Mouse (Mus musculus): Measurements from ENCODE around the gene Mindy4. TPM values are rescaled to one million over a fixed set of nuclear protein-coding genes. Genes with fewer than 3 reads are reported as not detected.

Mindy4 gene
- polyA plus RNA-seq, 1 experiment from 2014 or later, result 2.9 TPM

DNA sequence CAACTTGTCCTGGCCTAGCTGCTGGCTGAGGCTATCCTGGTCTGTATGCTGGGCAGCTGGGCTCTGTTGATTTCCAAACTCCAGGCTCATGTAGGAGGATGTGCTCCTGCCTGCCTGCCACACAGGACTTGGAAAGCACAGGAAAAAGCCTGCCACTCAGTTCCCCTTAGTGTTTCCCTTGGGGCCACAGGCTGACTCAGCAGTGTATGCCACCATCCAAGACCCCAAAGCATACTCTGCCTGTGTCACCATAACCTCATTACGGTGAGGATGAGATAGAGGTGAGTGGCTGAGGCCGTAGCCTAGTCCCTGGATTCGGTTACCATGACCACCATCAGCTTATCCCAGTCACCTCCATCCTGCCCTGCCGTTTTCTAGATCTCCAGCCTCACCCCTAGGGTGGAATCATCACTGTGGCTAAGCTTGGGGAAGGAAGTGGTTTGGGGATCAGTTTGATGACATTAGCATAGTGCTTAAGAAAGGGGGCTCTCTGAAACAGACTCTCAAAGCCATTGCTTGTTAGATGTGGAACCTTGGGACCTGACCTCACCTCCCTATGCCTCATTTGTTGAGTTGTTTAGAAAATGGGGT, 73.6 kb downstream of the Mindy4 start:
- no peaks in the 10 kb centered on the region for H3K9me3 ChIP-seq (ENCODE audit: control insufficient read depth, low read length)
- H3K36me3 ChIP-seq (ENCODE audit: control insufficient read depth, insufficient read depth, low read length), result no peaks in the 10 kb centered on the region
- H3K27ac ChIP-seq (replicated peaks), result no peak overlapping the region
- 93% methylated on average over 4 of the region's 4 CpGs for WGBS
- DNase-seq (ENCODE audit: low spot score) (no peak), ATAC-seq (ENCODE audit: low FRiP score, low TSS enrichment) (no peak)
- H3K4me2 ChIP-seq (replicated peaks; ENCODE audit: low read depth), result no peak overlapping the region
- H3K4me3 ChIP-seq (ENCODE audit: low read depth, low read length), result no peak overlapping the region
- no peak overlapping the region for H3K9ac ChIP-seq (ENCODE audit: low read length)
- TF ChIP-seq CTCF (IDR thresholded peaks at IDR 0.05; ENCODE audit: low read depth) (no peak), EP300 (optimal IDR thresholded peaks at IDR 0.05) (no peak)
- H3K27me3 ChIP-seq (ENCODE audit: control insufficient read depth, insufficient read depth, low read length), result no peaks in the 10 kb centered on the region
- no peaks in the 10 kb centered on the region for H3K4me1 ChIP-seq (replicated peaks; ENCODE audit: control insufficient read depth, insufficient read depth)

DNA sequence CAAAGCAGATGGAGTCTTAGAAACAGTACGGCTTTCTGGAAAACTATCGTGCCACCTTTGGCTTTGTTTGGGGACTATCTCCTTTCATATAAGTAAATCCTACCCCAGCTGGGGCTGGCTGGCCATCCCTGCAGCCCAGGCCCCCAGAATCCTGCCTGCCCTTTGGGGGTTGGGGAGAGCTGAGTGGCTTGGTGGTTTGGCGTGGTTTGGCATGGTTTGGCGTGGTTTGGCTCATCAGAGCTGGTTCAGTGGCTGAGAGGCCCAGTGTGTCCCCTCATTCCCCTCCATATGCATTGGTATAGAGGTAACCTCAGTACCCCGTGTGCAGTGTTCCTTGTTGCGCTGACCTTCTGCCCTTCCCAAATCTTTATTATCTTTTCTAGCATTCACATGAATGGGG, 74.9 kb downstream of the Mindy4 start:
- Histone ChIP-seq H3K4me1 (replicated peaks; ENCODE audit: control insufficient read depth, insufficient read depth) (no peaks in the 10 kb centered on the region), H3K36me3 (ENCODE audit: control insufficient read depth, insufficient read depth, low read length) (no peaks in the 10 kb centered on the region), H3K9me3 (ENCODE audit: control insufficient read depth, low read length) (no peaks in the 10 kb centered on the region), H3K9ac (ENCODE audit: low read length) (no peak overlapping the region), H3K27me3 (ENCODE audit: control insufficient read depth, insufficient read depth, low read length) (no peaks in the 10 kb centered on the region), H3K4me3 (ENCODE audit: low read depth, low read length) (no peak overlapping the region), H3K27ac (replicated peaks) (no peak overlapping the region), H3K4me2 (replicated peaks; ENCODE audit: low read depth) (no peak overlapping the region)
- no peak for TF ChIP-seq CTCF (IDR thresholded peaks at IDR 0.05; ENCODE audit: low read depth)
- no peak for TF ChIP-seq EP300 (optimal IDR thresholded peaks at IDR 0.05)
- ATAC-seq (ENCODE audit: low FRiP score, low TSS enrichment) (no peak), DNase-seq (ENCODE audit: low spot score) (no peak)
- WGBS, result 69% methylated on average over 6 of the region's 6 CpGs

DNA sequence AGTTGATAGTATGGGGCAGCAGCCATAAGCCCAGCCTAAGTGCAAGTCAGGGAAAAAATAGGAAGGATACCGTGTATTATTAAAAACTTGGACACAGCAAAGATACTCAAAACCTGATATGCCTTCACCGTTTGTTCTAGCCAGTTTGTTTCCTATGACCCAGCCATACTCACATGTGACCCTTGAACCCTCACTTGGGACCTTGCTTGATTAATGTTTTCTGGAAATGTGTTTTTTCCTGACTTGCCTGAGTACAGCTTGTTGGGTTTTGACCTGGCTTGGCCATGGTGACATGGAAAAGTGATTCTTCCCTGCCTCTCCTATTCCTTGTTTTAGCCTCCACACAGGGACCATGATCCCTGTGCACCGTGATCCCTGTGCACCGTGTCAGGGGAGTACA, 75.3 kb downstream of the Mindy4 start:
- Histone ChIP-seq H3K27ac (replicated peaks) (no peak overlapping the region), H3K4me1 (replicated peaks; ENCODE audit: control insufficient read depth, insufficient read depth) (no peaks in the 10 kb centered on the region), H3K9ac (ENCODE audit: low read length) (no peak overlapping the region), H3K4me3 (ENCODE audit: low read depth, low read length) (no peak overlapping the region), H3K36me3 (ENCODE audit: control insufficient read depth, insufficient read depth, low read length) (no peaks in the 10 kb centered on the region), H3K4me2 (replicated peaks; ENCODE audit: low read depth) (no peak overlapping the region), H3K27me3 (ENCODE audit: control insufficient read depth, insufficient read depth, low read length) (no peaks in the 10 kb centered on the region), H3K9me3 (ENCODE audit: control insufficient read depth, low read length) (no peaks in the 10 kb centered on the region)
- no peak for ATAC-seq (ENCODE audit: low FRiP score, low TSS enrichment)
- DNase-seq (ENCODE audit: low spot score), result no peak
- no peak for TF ChIP-seq EP300 (optimal IDR thresholded peaks at IDR 0.05)
- no peak for TF ChIP-seq CTCF (IDR thresholded peaks at IDR 0.05; ENCODE audit: low read depth)
- WGBS, result 72% methylated on average over 4 of the region's 4 CpGs

DNA sequence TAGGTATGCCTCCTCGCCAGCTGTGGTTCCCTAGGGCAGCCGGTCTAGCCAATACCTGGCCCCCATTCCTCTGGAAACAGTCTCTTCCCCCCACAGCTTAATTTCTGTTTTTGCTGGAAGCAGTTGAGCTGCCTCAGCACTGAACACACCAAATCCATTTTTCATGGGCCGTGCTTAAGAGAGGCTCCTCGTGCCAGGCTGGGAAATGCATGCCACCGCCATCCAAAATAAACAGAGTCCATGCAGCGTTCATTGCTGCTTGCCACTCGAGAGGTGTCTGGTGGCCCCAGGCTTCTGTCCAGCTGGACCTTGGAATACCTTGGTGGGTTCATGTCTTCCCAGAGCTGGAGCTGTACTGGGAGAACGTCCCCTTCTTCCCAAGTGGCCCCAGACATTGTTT, 77.8 kb downstream of the Mindy4 start:
- ATAC-seq (ENCODE audit: low FRiP score, low TSS enrichment) (no peak), DNase-seq (ENCODE audit: low spot score) (no peak)
- Histone ChIP-seq H3K36me3 (ENCODE audit: control insufficient read depth, insufficient read depth, low read length) (no peaks in the 10 kb centered on the region), H3K27ac (replicated peaks) (no peak overlapping the region), H3K4me1 (replicated peaks; ENCODE audit: control insufficient read depth, insufficient read depth) (no peaks in the 10 kb centered on the region), H3K27me3 (ENCODE audit: control insufficient read depth, insufficient read depth, low read length) (no peaks in the 10 kb centered on the region), H3K4me3 (ENCODE audit: low read depth, low read length) (no peak overlapping the region), H3K9ac (ENCODE audit: low read length) (no peak overlapping the region), H3K4me2 (replicated peaks; ENCODE audit: low read depth) (no peak overlapping the region), H3K9me3 (ENCODE audit: control insufficient read depth, low read length) (no peaks in the 10 kb centered on the region)
- WGBS, result 83% methylated on average over 8 of the region's 8 CpGs
- TF ChIP-seq CTCF (IDR thresholded peaks at IDR 0.05; ENCODE audit: low read depth) (no peak), EP300 (optimal IDR thresholded peaks at IDR 0.05) (no peak)

DNA sequence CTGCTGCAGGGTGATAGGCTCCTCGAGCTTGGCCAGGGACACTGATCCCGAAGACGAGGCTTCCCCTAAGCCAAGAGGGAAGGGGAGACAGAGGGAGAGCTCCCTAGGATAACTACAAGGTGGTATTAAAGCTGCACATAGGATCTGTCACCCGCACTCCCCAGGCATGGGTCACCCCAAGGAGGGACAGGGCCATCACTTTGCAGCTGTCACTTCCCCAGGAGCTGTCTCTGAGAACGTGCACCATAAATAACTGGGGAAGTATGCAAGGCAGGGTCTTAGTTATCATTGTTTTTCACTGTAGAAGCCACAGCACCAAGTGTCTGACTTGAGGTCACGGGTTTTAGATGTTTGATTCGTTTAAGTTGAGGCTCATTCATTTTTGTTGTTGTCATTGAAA, 78.5 kb downstream of the Mindy4 start:
- no peaks in the 10 kb centered on the region for H3K27me3 ChIP-seq (ENCODE audit: control insufficient read depth, insufficient read depth, low read length)
- ATAC-seq (ENCODE audit: low FRiP score, low TSS enrichment) (no peak), DNase-seq (ENCODE audit: low spot score) (no peak)
- no peaks in the 10 kb centered on the region for H3K36me3 ChIP-seq (ENCODE audit: control insufficient read depth, insufficient read depth, low read length)
- no peak overlapping the region for H3K4me3 ChIP-seq (ENCODE audit: low read depth, low read length)
- TF ChIP-seq EP300 (optimal IDR thresholded peaks at IDR 0.05) (no peak), CTCF (IDR thresholded peaks at IDR 0.05; ENCODE audit: low read depth) (no peak)
- no peaks in the 10 kb centered on the region for H3K9me3 ChIP-seq (ENCODE audit: control insufficient read depth, low read length)
- no peak overlapping the region for H3K4me2 ChIP-seq (replicated peaks; ENCODE audit: low read depth)
- WGBS, result 78% methylated on average over 7 of the region's 7 CpGs
- no peaks in the 10 kb centered on the region for H3K4me1 ChIP-seq (replicated peaks; ENCODE audit: control insufficient read depth, insufficient read depth)
- H3K27ac ChIP-seq (replicated peaks), result no peak overlapping the region
- H3K9ac ChIP-seq (ENCODE audit: low read length), result no peak overlapping the region

DNA sequence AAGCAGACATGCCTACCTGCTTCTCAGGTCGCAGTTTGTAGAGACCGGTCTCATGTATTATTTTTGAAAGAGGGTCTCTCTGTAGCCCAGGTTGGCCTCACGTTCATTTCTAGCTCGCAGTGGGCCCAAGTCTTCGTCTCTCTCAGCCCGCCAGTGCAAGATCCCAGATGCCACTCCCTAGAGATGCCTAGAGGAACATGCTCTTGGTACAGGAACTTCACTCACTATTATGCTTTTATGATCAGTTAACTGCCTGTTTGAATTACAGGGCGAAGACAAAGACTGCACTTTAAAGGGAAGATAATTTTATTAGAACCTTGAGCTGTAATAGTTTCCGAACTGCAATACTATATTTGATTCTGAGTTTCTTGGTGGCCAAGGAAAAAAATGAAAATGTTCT, 79.2 kb downstream of the Mindy4 start:
- Histone ChIP-seq H3K9ac (ENCODE audit: low read length) (no peak overlapping the region), H3K4me2 (replicated peaks; ENCODE audit: low read depth) (no peak overlapping the region), H3K9me3 (ENCODE audit: control insufficient read depth, low read length) (no peaks in the 10 kb centered on the region), H3K4me3 (ENCODE audit: low read depth, low read length) (no peak overlapping the region), H3K4me1 (replicated peaks; ENCODE audit: control insufficient read depth, insufficient read depth) (no peaks in the 10 kb centered on the region), H3K27ac (replicated peaks) (no peak overlapping the region), H3K36me3 (ENCODE audit: control insufficient read depth, insufficient read depth, low read length) (no peaks in the 10 kb centered on the region), H3K27me3 (ENCODE audit: control insufficient read depth, insufficient read depth, low read length) (no peaks in the 10 kb centered on the region)
- TF ChIP-seq EP300 (optimal IDR thresholded peaks at IDR 0.05) (no peak), CTCF (IDR thresholded peaks at IDR 0.05; ENCODE audit: low read depth) (no peak)
- DNase-seq (ENCODE audit: low spot score), result no peak
- WGBS, result 93% methylated on average over 8 of the region's 8 CpGs
- no peak for ATAC-seq (ENCODE audit: low FRiP score, low TSS enrichment)

Data from stomach, postnatal 0 days (tissue).